7 mouse cellular contexts compared by ENCODE assay signal in the genomic region with DNA sequence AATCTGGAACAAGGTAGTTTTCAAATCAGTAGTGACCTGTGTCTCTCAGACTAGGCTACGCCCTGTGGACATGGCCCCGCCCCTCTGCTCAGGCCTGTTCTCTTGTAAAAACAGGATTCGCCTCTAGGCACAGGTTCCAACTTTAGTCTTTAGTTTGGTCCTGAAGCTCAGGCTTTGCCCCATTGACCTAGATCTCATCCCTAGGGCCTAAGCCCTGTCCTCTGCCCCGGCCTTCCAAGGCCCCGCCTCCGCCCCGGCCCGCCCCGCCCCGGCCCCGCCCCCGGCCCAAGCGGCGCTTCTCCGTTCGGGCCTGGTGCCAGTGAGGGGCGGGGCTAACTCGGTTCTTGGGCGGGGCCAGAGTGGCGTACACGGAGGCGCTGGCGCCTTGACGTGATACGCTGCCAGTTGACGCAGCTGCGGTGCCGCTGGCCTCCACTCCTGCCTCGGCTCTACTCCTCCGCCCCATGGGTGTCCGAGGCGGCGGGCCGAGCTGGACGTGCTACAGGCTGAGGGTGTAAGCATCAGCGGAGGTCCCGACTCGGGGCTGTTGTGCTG. TPM values are rescaled to one million over a fixed set of nuclear protein-coding genes. Genes with fewer than 3 reads are reported as not detected.
DNase-seq lines count a peak whose midpoint lies in the region; ATAC-seq lines count a peak whose summit lies in the region.

A gene (plus strand): TSS at position 384 of the 555 bp plus-strand sequence.

- peak within 1 kb of the TSS; percentile 86 for H3K4me3 ChIP-seq in embryonic facial prominence, embryonic 11.5 days (ENCODE audit: low read depth, low read length)
- H3K4me3 ChIP-seq in limb, embryonic 10.5 days, result peak within 1 kb of the TSS; percentile 94
- H3K4me3 ChIP-seq in midbrain, embryonic 13.5 days (replicated peaks), result peak within 1 kb of the TSS; percentile 79

- no peaks in the 10 kb centered on the region for H3K9me3 ChIP-seq in embryonic facial prominence, embryonic 11.5 days (replicated peaks; ENCODE audit: control insufficient read depth, low read length)
- H3K9me3 ChIP-seq in limb, embryonic 10.5 days (replicated peaks), result no peaks in the 10 kb centered on the region
- no peaks in the 10 kb centered on the region for H3K9me3 ChIP-seq in midbrain, embryonic 13.5 days

- H3K4me1 ChIP-seq in embryonic facial prominence, embryonic 11.5 days (ENCODE audit: control insufficient read depth, insufficient read depth, low read length), result no peaks in the 10 kb centered on the region
- peaks cover 9% of the 10 kb centered on the region for H3K4me1 ChIP-seq in limb, embryonic 10.5 days
- H3K4me1 ChIP-seq in midbrain, embryonic 13.5 days (replicated peaks), result peaks cover 7% of the 10 kb centered on the region

- no peaks in the 10 kb centered on the region for H3K27me3 ChIP-seq in embryonic facial prominence, embryonic 11.5 days (ENCODE audit: control insufficient read depth, insufficient read depth, low read length)
- H3K27me3 ChIP-seq in limb, embryonic 10.5 days (ENCODE audit: low read depth, poor library complexity, severe bottlenecking), result no peaks in the 10 kb centered on the region
- H3K27me3 ChIP-seq in midbrain, embryonic 13.5 days, result no peaks in the 10 kb centered on the region

- peak within 1 kb of the TSS; percentile 20; the same call in 1 of the 2 replicates for H3K27ac ChIP-seq in embryonic facial prominence, embryonic 11.5 days (replicated peaks; ENCODE audit: low read depth, low read length)
- H3K27ac ChIP-seq in limb, embryonic 10.5 days, result peak within 1 kb of the TSS; percentile 88
- H3K27ac ChIP-seq in midbrain, embryonic 13.5 days, result peak within 1 kb of the TSS; percentile 76

- 1% methylated on average over 37 of the region's 38 CpGs for WGBS in embryonic facial prominence, embryonic 11.5 days
- under 1% methylated on average over 38 of the region's 38 CpGs for WGBS in limb, embryonic 10.5 days
- 2% methylated on average over 33 of the region's 38 CpGs for WGBS in midbrain, embryonic 13.5 days

- peak within 1 kb of the TSS; percentile 69 for H3K4me2 ChIP-seq in embryonic facial prominence, embryonic 11.5 days (ENCODE audit: low read depth, low read length)
- H3K4me2 ChIP-seq in midbrain, embryonic 13.5 days (replicated peaks), result peak within 1 kb of the TSS; percentile 70

- peak within 1 kb of the TSS; percentile 74 for H3K9ac ChIP-seq in embryonic facial prominence, embryonic 11.5 days (replicated peaks; ENCODE audit: low read length)
- peak within 1 kb of the TSS; percentile 82 for H3K9ac ChIP-seq in midbrain, embryonic 13.5 days (replicated peaks)

- peaks cover 4% of the 10 kb centered on the region; the same call in 1 of the 2 replicates for H3K36me3 ChIP-seq in embryonic facial prominence, embryonic 11.5 days (replicated peaks; ENCODE audit: control insufficient read depth, insufficient read depth, low read depth, low read length)
- H3K36me3 ChIP-seq in limb, embryonic 10.5 days, result peaks cover 29% of the 10 kb centered on the region
- peaks cover 19% of the 10 kb centered on the region for H3K36me3 ChIP-seq in midbrain, embryonic 13.5 days

- ATAC-seq in embryonic facial prominence, embryonic 11.5 days (replicated peaks; ENCODE audit: insufficient number of reproducible peaks, low FRiP score, low TSS enrichment, low read depth), result peak; percentile 98
- peak; percentile 96 for ATAC-seq in granulocyte monocyte progenitor cell, adult 5-6 weeks (replicated peaks; ENCODE audit: poor library complexity, severe bottlenecking)
- ATAC-seq in midbrain, embryonic 13.5 days, result peak; percentile 100

- peak; percentile 99 for DNase-seq in adrenal gland, postnatal 14 days
- DNase-seq in embryonic facial prominence, embryonic 11.5 days (ENCODE audit: low spot score), result peak; percentile 97
- DNase-seq in kidney, adult 11 months, result peak; percentile 93
- DNase-seq in limb, embryonic 10.5 days (ENCODE audit: low spot score), result peak; percentile 97
- DNase-seq in spleen, adult 12 weeks (ENCODE audit: low spot score), result peak; percentile 97

RNA-seq across cellular contexts. Expression of the gene that starts here (rescaled TPM):
- 42.6 and 49.7 TPM in 2 replicates for total RNA-seq in adrenal gland, postnatal 14 days (2021)
- polyA plus RNA-seq in embryonic facial prominence, embryonic 11.5 days (2014; fragmentation: Nextera tagmentation; extraction: Ambion mirVana), result 44.3 and 46.0 TPM in 2 replicates
- total RNA-seq in granulocyte monocyte progenitor cell, adult 5-6 weeks (2014; fragmentation: Nextera tagmentation), result 73.5 and 74.2 TPM in 2 replicates
- total RNA-seq in granulocyte monocyte progenitor cell, adult 5-6 weeks (2017), result 38.2 and 43.3 TPM in 2 replicates
- 32.0 and 38.0 TPM in 2 replicates for polyA plus RNA-seq in limb, embryonic 10.5 days (2016; fragmentation: Nextera tagmentation; extraction: Ambion mirVana)
- 57.1 and 60.4 TPM in 2 replicates for polyA plus RNA-seq in midbrain, embryonic 13.5 days (2015; fragmentation: Nextera tagmentation; extraction: Ambion mirVana)

Comparison
In these comparisons a context has a peak if more than half of its experiments do, and no peak if none do; other contexts are left out.
1. Peak in every context shown above with its lines: DNase-seq, ATAC-seq, H3K4me3 ChIP-seq and H3K27ac ChIP-seq.
2. H3K27ac ChIP-seq: peak in every context shown above with its lines; median percentile 88 in limb, embryonic 10.5 days; 76 in midbrain, embryonic 13.5 days; 20 in embryonic facial prominence, embryonic 11.5 days.